Mouse (Mus musculus): ENCODE data around the gene H2afy2.

DNA sequence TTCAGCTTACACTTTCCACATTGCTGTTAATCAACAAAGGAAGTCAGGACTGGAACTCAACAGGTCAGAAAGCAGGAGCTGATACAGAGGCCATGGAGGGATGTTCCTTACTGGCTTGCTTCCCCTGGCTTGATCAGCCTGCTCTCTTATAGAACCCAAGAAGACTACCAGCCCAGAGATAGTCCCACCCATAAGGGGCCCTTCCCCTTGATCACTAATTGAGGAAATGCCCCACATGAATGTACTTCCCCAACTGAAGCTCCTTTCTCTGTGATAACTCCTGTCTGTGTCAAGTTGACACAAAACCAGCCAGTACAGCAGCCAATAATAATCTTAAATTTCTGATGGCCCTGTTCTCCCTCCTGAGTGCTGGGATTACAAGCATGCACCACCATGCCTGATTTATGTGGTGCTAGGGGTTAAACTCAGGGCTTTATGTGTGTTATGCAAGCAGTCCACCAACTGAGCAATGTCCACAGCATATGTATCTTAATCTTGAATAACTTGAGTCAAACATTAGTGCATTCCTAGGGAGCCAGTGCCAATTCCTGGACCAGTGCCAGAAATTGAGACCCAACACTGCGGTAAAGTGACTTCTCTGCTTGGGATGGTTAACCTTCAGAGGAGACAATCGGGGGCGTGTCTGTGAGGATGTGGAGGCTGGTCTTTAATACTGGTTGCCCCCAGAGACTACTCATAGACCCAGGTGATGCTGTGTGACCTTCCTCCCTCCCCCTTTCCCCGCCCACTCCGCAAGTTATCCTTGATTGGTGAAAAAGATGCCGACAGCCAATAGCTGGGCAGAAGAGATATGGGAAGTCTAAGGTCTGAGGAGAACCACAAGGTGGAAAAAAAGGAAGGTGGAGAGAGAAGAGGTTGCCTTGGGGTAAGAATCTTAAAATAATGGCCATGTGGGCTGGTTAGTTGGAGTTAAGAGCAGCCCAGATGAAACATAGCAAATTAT, 77.3 kb downstream of the H2afy2 start:
- TF ChIP-seq POLR2A (IDR thresholded peaks at IDR 0.05; ENCODE audit: low read depth, low read length) (no peak), CTCF (IDR thresholded peaks at IDR 0.05; ENCODE audit: borderline replicate concordance, insufficient read depth, low read length) (no peak)

Data from embryonic fibroblast, embryonic 13.5 days (primary cell).